9 mouse cellular contexts compared by ENCODE assay signal in genomic region chr2:90577451-90578279, GRCm38 (mm10). TPM values are rescaled to one million over a fixed set of nuclear protein-coding genes. Genes with fewer than 3 reads are reported as not detected.
A peak's percentile ranks its signal among the peaks of the same experiment; 100 is the strongest.
DNase-seq lines count a peak whose midpoint lies in the region; ATAC-seq and TF ChIP-seq lines count a peak whose summit lies in the region.
"Had no signal": no experiment of that assay in that cellular context is flagged by ENCODE, and none has a peak within 500 bp of the region (broad histone marks: within the 10 kb centered on the region; RNA-seq: fewer than 3 reads in every experiment).

No protein-coding gene starts in this region.

- no peaks in the 10 kb centered on the region for H3K36me3 ChIP-seq in hindbrain, embryonic 16.5 days (ENCODE audit: control insufficient read depth, insufficient read depth, low read length)
- no peaks in the 10 kb centered on the region for H3K36me3 ChIP-seq in hindbrain, embryonic 10.5 days
- H3K36me3 ChIP-seq in spleen, adult 2 months (ENCODE audit: control insufficient read depth, insufficient read depth, low read length): no peaks in the 10 kb centered on the region
- no peaks in the 10 kb centered on the region for H3K36me3 ChIP-seq in liver, embryonic 13.5 days

- H3K27me3 ChIP-seq in hindbrain, embryonic 16.5 days (replicated peaks; ENCODE audit: control insufficient read depth, insufficient read depth, low read length): no peaks in the 10 kb centered on the region
- peaks cover 16% of the 10 kb centered on the region for H3K27me3 ChIP-seq in hindbrain, embryonic 10.5 days (ENCODE audit: insufficient read depth, poor library complexity, severe bottlenecking)
- no peaks in the 10 kb centered on the region for H3K27me3 ChIP-seq in spleen, adult 2 months (ENCODE audit: control insufficient read depth, insufficient read depth, low read length)
- H3K27me3 ChIP-seq in liver, embryonic 13.5 days: no peaks in the 10 kb centered on the region

- H3K9ac ChIP-seq in hindbrain, embryonic 16.5 days (ENCODE audit: low read depth, low read length): no peak overlapping the region
- H3K9ac ChIP-seq in liver, embryonic 13.5 days: no peak overlapping the region

- DNase-seq in hindbrain, embryonic 10.5 days (ENCODE audit: low spot score): no peak
- no peak for DNase-seq in spleen, adult 2 months (ENCODE audit: low read depth in 1 of 2, low spot score in 2 of 2)
- no peak for DNase-seq in spleen, postnatal 14 days (ENCODE audit: low spot score in 2 of 2)
- no peak for DNase-seq in liver, embryonic 13.5 days
- DNase-seq in frontal cortex, postnatal 14 days (ENCODE audit: low spot score in 2 of 2): no peak
- no peak for DNase-seq in gastrocnemius, adult 8-10 months (ENCODE audit: low spot score in 2 of 2)
- DNase-seq: embryo, embryonic 11 days; retina, postnatal 1 day had no signal

- WGBS in hindbrain, embryonic 16.5 days: 93% methylated on average over 7 of the region's 7 CpGs
- WGBS in hindbrain, embryonic 10.5 days: 90% methylated on average over 7 of the region's 7 CpGs
- WGBS in spleen, adult 2 months: 51% methylated on average over 7 of the region's 7 CpGs
- 63% methylated on average over 7 of the region's 7 CpGs for WGBS in liver, embryonic 13.5 days (ENCODE audit: insufficient replicate concordance)

- peaks cover 18% of the 10 kb centered on the region for H3K4me1 ChIP-seq in hindbrain, embryonic 16.5 days (ENCODE audit: control insufficient read depth, insufficient read depth, low read depth, low read length)
- H3K4me1 ChIP-seq in hindbrain, embryonic 10.5 days (replicated peaks): peaks cover 32% of the 10 kb centered on the region; the same call in 1 of the 2 replicates
- H3K4me1 ChIP-seq in spleen, adult 2 months (ENCODE audit: control insufficient read depth, insufficient read depth, insufficient read length): peaks cover 16% of the 10 kb centered on the region
- peaks cover 82% of the 10 kb centered on the region for H3K4me1 ChIP-seq in liver, embryonic 13.5 days (replicated peaks)

- peak overlapping the region; percentile 65 for H3K4me2 ChIP-seq in hindbrain, embryonic 16.5 days (ENCODE audit: low read length)
- peak overlapping the region; percentile 17 for H3K4me2 ChIP-seq in liver, embryonic 13.5 days

- H3K27ac ChIP-seq in hindbrain, embryonic 16.5 days (ENCODE audit: low read depth, low read length): no peak overlapping the region
- no peak overlapping the region for H3K27ac ChIP-seq in hindbrain, embryonic 10.5 days
- H3K27ac ChIP-seq in spleen, adult 2 months (ENCODE audit: insufficient read depth, low read length): peak overlapping the region; percentile 56
- peak overlapping the region; percentile 52 for H3K27ac ChIP-seq in liver, embryonic 13.5 days

- no peak for TF ChIP-seq POLR2A in spleen, adult 2 months (IDR thresholded peaks at IDR 0.05; ENCODE audit: low read depth, low read length)

- ATAC-seq in hindbrain, embryonic 16.5 days: no peak
- ATAC-seq in liver, embryonic 13.5 days (ENCODE audit: low read depth): no peak

- H3K4me3 ChIP-seq in hindbrain, embryonic 16.5 days (ENCODE audit: low read length): no peak overlapping the region
- no peak overlapping the region for H3K4me3 ChIP-seq in hindbrain, embryonic 10.5 days
- peak overlapping the region; percentile 3; the same call in 1 of the 2 replicates for H3K4me3 ChIP-seq in spleen, adult 2 months (ENCODE audit: extremely low read depth, insufficient read depth, insufficient read length)
- no peak overlapping the region for H3K4me3 ChIP-seq in liver, embryonic 13.5 days (replicated peaks)

- no peaks in the 10 kb centered on the region for H3K9me3 ChIP-seq in hindbrain, embryonic 16.5 days (ENCODE audit: control insufficient read depth, low read length)
- no peaks in the 10 kb centered on the region for H3K9me3 ChIP-seq in hindbrain, embryonic 10.5 days
- H3K9me3 ChIP-seq in liver, embryonic 13.5 days (replicated peaks): no peaks in the 10 kb centered on the region

- TF ChIP-seq CTCF in spleen, adult 2 months (IDR thresholded peaks at IDR 0.05; ENCODE audit: extremely low read depth, insufficient read depth, insufficient read length, insufficient replicate concordance): no peak

RNA-seq across cellular contexts. Expression of gene Ptprj, which starts 2.8 kb away (rescaled TPM):
- polyA plus RNA-seq in hindbrain, embryonic 16.5 days (2015; fragmentation: Nextera tagmentation; extraction: Ambion mirVana): 6.0 and 6.8 TPM in 2 replicates
- 1.5 and 1.6 TPM in 2 replicates for polyA plus RNA-seq in hindbrain, embryonic 10.5 days (2016; fragmentation: Nextera tagmentation; extraction: Ambion mirVana)
- 21.0 and 21.9 TPM in 2 replicates for polyA plus RNA-seq in spleen, adult 2 months (2012; rRNA removed)
- polyA plus RNA-seq in liver, embryonic 13.5 days (2015; fragmentation: Nextera tagmentation; extraction: Ambion mirVana): 1.7 and 1.9 TPM in 2 replicates
- 1 to 10 TPM; 1.3 to 3.1 (median 2.1) TPM for total RNA-seq in gastrocnemius, adult 8-10 months (2022)

Comparison
In these comparisons a context has a peak if more than half of its experiments do, and no peak if none do; other contexts are left out.
1. H3K27ac ChIP-seq: peak in spleen, adult 2 months (single experiment) and liver, embryonic 13.5 days (single experiment); none in hindbrain, embryonic 16.5 days (single experiment) and hindbrain, embryonic 10.5 days (single experiment).